Mouse (Mus musculus): ENCODE data around the gene Trim42. TPM values are rescaled to one million over a fixed set of nuclear protein-coding genes. Genes with fewer than 3 reads are reported as not detected.

Gene Trim42
- total RNA-seq (2014; rRNA removed) (0.05 TPM in 1 of 2 replicates, not detected in the other), polyA plus RNA-seq (2015; fragmentation: Nextera tagmentation; extraction: Ambion mirVana) (not detected in 2 replicates)

- H3K27ac ChIP-seq (ENCODE audit: low read depth, low read length) = no peak within 1 kb of the TSS
- no peak within 1 kb of the TSS for H3K4me3 ChIP-seq (ENCODE audit: low read depth, low read length)
- no peak for TF ChIP-seq CTCF (IDR thresholded peaks at IDR 0.05; ENCODE audit: low read depth)
- H3K4me1 ChIP-seq (ENCODE audit: insufficient read depth) = no peaks in the 10 kb centered on the region
- no peak within 1 kb of the TSS for H3K4me2 ChIP-seq (ENCODE audit: low read depth)
- H3K27me3 ChIP-seq (ENCODE audit: insufficient read depth, low read length) = no peaks in the 10 kb centered on the region
- 84% methylated on average over 7 of the region's 7 CpGs for WGBS
- no peaks in the 10 kb centered on the region for H3K9me3 ChIP-seq (ENCODE audit: low read length)
- DNase-seq = no peak
- no peaks in the 10 kb centered on the region for H3K36me3 ChIP-seq (ENCODE audit: insufficient read depth)
- ATAC-seq = no peak
- no peak within 1 kb of the TSS for H3K9ac ChIP-seq
Measured at GRCm38 (mm10) chr9:97369591-97369990, at the start of gene Trim42. Gene Trim42, minus strand, starts transcription at chr9:97369958.

GRCm38 (mm10) chr9:97414876-97415668 is 45.3 kb upstream of the Trim42 start:
- H3K4me2 ChIP-seq (ENCODE audit: low read depth) = no peak overlapping the region
- ATAC-seq = peak; percentile 71
- no peak overlapping the region for H3K4me3 ChIP-seq (ENCODE audit: low read depth, low read length)
- no peaks in the 10 kb centered on the region for H3K4me1 ChIP-seq (ENCODE audit: insufficient read depth)
- H3K9me3 ChIP-seq (ENCODE audit: low read length) = no peaks in the 10 kb centered on the region
- WGBS = 56% methylated on average over 6 of the region's 6 CpGs
- H3K36me3 ChIP-seq (ENCODE audit: insufficient read depth) = no peaks in the 10 kb centered on the region
- no peak for TF ChIP-seq CTCF (IDR thresholded peaks at IDR 0.05; ENCODE audit: low read depth)
- peak; percentile 50 for DNase-seq
- no peak overlapping the region for H3K9ac ChIP-seq
- H3K27me3 ChIP-seq (ENCODE audit: insufficient read depth, low read length) = no peaks in the 10 kb centered on the region
- H3K27ac ChIP-seq (ENCODE audit: low read depth, low read length) = no peak overlapping the region; the same call in 1 of the 2 replicates

DNA sequence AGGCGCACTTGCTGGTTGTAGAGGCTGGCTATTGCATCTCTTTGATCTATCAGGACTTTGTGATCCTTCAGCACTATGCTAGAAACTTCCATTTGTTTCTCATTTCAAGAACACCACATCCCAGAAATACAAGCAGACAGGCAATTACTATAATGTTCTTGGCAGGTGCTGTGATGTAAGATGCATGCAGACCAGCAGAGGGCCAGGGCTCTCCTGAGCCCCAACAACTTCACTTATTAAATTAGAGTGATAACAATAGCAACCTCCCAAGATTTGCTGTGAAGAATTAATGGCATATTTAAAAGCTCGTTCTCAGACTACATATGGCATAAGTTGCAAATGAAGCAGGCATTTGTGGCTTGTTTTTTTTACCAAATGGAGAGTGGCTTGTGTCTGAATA is 38.4 kb upstream of the Trim42 start:
- no peak for ATAC-seq
- Histone ChIP-seq H3K27ac (ENCODE audit: low read depth, low read length) (no peak overlapping the region), H3K36me3 (ENCODE audit: insufficient read depth) (no peaks in the 10 kb centered on the region), H3K4me3 (ENCODE audit: low read depth, low read length) (no peak overlapping the region), H3K9ac (no peak overlapping the region), H3K9me3 (ENCODE audit: low read length) (no peaks in the 10 kb centered on the region), H3K4me2 (ENCODE audit: low read depth) (no peak overlapping the region), H3K4me1 (ENCODE audit: insufficient read depth) (no peaks in the 10 kb centered on the region), H3K27me3 (ENCODE audit: insufficient read depth, low read length) (no peaks in the 10 kb centered on the region)
- peak; percentile 52 for TF ChIP-seq CTCF (IDR thresholded peaks at IDR 0.05; ENCODE audit: low read depth)
- WGBS = 60% methylated on average over 2 of the region's 2 CpGs
- DNase-seq = peak; percentile 22

DNA sequence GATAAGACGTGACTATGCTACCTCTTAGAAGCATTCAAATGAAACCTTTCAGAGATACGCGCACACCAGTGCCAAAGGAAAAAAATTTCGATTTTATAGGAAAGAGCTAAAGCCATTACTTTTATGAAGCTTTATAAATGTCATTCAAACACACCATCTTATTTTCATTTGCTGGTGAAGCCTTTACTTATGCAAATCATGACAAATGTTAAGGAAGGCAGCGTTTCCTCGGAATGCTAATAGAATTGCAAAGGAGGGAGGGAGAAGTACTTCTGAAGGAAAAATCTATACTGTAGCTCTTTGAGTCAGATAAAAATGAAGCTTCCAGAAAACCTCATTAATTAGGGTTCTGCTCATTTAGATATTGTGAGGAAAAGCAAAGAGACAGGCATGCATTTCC is 13.3 kb downstream of the Trim42 start:
- Histone ChIP-seq H3K4me2 (ENCODE audit: low read depth) (no peak overlapping the region), H3K36me3 (ENCODE audit: insufficient read depth) (no peaks in the 10 kb centered on the region), H3K27me3 (ENCODE audit: insufficient read depth, low read length) (no peaks in the 10 kb centered on the region), H3K4me3 (ENCODE audit: low read depth, low read length) (no peak overlapping the region), H3K4me1 (ENCODE audit: insufficient read depth) (no peaks in the 10 kb centered on the region), H3K9ac (no peak overlapping the region), H3K27ac (ENCODE audit: low read depth, low read length) (no peak overlapping the region), H3K9me3 (ENCODE audit: low read length) (no peaks in the 10 kb centered on the region)
- DNase-seq (peak; percentile 30), ATAC-seq (peak; percentile 47; the same call in 1 of the 2 replicates)
- no peak for TF ChIP-seq CTCF (IDR thresholded peaks at IDR 0.05; ENCODE audit: low read depth)
- 44% methylated on average over 6 of the region's 6 CpGs for WGBS

DNA sequence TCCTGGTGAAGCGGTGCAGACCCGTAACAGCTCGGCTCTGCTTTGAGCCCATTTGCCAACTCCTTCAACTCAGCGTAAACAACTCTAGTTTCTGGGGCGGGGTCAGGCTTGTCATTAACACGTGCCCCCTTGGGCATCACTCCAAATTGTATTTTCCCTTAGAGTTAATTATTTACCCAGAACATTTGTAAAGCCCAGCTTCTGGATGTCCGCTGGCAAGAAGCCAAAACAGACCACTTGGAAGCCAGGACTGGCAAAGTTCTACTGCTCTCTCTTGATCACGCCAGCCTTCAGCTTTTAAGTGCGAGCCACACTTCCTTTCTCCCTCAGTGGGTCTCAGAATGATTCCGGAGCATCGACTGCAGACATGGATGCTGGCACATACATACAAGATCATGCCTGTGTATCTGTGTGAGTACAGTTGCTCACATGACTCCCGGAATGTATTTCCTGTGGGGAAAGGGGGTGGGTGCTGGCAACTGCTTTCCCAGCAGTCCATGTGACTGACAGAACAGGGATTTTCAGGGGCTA is 24.9 kb downstream of the Trim42 start:
- Histone ChIP-seq H3K4me3 (ENCODE audit: low read depth, low read length) (no peak overlapping the region), H3K4me1 (ENCODE audit: insufficient read depth) (no peaks in the 10 kb centered on the region; the same call in 1 of the 2 replicates), H3K9me3 (ENCODE audit: low read length) (0 out of 2 replicates have a peak, but pooled peaks cover 3% of the 10 kb centered on the region), H3K27me3 (ENCODE audit: insufficient read depth, low read length) (no peaks in the 10 kb centered on the region), H3K27ac (ENCODE audit: low read depth, low read length) (no peak overlapping the region), H3K36me3 (ENCODE audit: insufficient read depth) (no peaks in the 10 kb centered on the region), H3K4me2 (ENCODE audit: low read depth) (no peak overlapping the region), H3K9ac (no peak overlapping the region)
- WGBS = 24% methylated on average over 12 of the region's 12 CpGs
- ATAC-seq (peak; percentile 70), DNase-seq (peak; percentile 74)
- no peak for TF ChIP-seq CTCF (IDR thresholded peaks at IDR 0.05; ENCODE audit: low read depth)

DNA sequence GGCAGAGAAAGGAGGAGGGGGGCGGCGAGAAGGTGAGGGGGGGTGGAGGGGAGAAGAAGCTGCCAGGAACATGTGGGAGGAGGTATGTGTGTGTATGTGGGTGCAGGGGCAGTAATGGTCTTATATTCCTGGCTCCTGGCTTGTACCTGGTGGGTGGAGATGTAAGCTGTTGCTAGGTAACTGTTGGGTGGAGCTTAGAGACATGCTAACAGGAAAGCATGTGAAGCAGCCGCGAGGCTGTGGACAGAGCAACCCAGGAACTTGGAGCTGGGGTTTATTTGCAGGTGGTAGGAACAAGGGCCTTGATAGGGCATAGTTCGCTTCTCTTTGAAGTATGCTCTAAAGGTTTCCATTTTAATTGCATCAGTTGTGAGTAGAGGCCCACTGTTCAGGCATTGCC is 28.0 kb downstream of the Trim42 start:
- DNase-seq (no peak), ATAC-seq (no peak)
- 69% methylated on average over 5 of the region's 5 CpGs for WGBS
- Histone ChIP-seq H3K9ac (no peak overlapping the region), H3K27ac (ENCODE audit: low read depth, low read length) (no peak overlapping the region), H3K9me3 (ENCODE audit: low read length) (0 out of 2 replicates have a peak, but pooled peaks cover 4% of the 10 kb centered on the region), H3K27me3 (ENCODE audit: insufficient read depth, low read length) (no peaks in the 10 kb centered on the region), H3K4me2 (ENCODE audit: low read depth) (no peak overlapping the region), H3K36me3 (ENCODE audit: insufficient read depth) (no peaks in the 10 kb centered on the region), H3K4me1 (ENCODE audit: insufficient read depth) (no peaks in the 10 kb centered on the region; the same call in 1 of the 2 replicates), H3K4me3 (ENCODE audit: low read depth, low read length) (no peak overlapping the region)
- no peak for TF ChIP-seq CTCF (IDR thresholded peaks at IDR 0.05; ENCODE audit: low read depth)

DNA sequence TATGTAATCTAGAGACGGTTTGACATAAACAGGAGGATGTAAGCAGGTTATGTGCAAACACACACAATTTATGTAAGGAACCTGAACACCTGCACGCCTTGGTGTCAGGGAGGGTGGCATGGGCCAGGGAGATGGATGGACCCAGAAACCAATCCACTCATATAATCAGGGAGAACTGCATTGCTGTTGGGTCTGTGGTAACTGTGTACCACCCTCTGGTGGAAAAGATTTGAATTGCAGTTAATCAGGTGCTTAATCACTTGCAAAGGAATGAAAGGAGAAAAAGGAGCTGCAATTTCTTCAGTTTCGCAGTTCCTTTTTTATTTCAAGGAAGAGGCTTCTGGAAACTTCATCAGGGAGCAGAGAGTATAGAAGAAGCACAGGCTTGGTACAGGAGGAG is 46.9 kb downstream of the Trim42 start:
- no peak overlapping the region for H3K4me3 ChIP-seq (ENCODE audit: low read depth, low read length)
- no peak overlapping the region for H3K4me2 ChIP-seq (ENCODE audit: low read depth)
- H3K27ac ChIP-seq (ENCODE audit: low read depth, low read length) = no peak overlapping the region
- H3K27me3 ChIP-seq (ENCODE audit: insufficient read depth, low read length) = no peaks in the 10 kb centered on the region
- TF ChIP-seq CTCF (IDR thresholded peaks at IDR 0.05; ENCODE audit: low read depth) = peak; percentile 68
- WGBS = 66% methylated on average over 3 of the region's 3 CpGs
- H3K9ac ChIP-seq = no peak overlapping the region
- no peaks in the 10 kb centered on the region for H3K36me3 ChIP-seq (ENCODE audit: insufficient read depth)
- DNase-seq = peak; percentile 58
- ATAC-seq = peak; percentile 29; the same call in 1 of the 2 replicates
- H3K9me3 ChIP-seq (ENCODE audit: low read length) = no peaks in the 10 kb centered on the region
- no peaks in the 10 kb centered on the region for H3K4me1 ChIP-seq (ENCODE audit: insufficient read depth)

All from forebrain, postnatal 0 days (tissue).